Mouse (Mus musculus) hindbrain, embryonic 13.5 days (tissue): ENCODE data around the gene Dach1. TPM values are rescaled to one million over a fixed set of nuclear protein-coding genes. Genes with fewer than 3 reads are reported as not detected.
A peak's percentile ranks its signal among the peaks of the same experiment; 100 is the strongest.

Experiments used
- ATAC-seq: fragments of 200-750 bp; cut with Nextera tagmentation; 2 replicates; pipeline ENCODE4 v1.8.0; 2017; ENCODE audit warnings: moderate TSS enrichment; ENCODE audit not compliant: low FRiP score
- H3K27ac ChIP-seq: fragments of 300-500 bp; sonication (generic); 2 replicates; pipeline ENCODE4 v1.5.1; 2015; ENCODE audit warnings: inconsistent platforms, mild to moderate bottlenecking, moderate library complexity
- H3K27me3 ChIP-seq: fragments of 300-500 bp; sonication (generic); 2 replicates; pipeline ENCODE4 v1.6.1; 2015; ENCODE audit warnings: mild to moderate bottlenecking, inconsistent platforms
- H3K36me3 ChIP-seq: fragments of 300-500 bp; sonication (generic); 2 replicates; pipeline ENCODE4 v1.6.1; 2015; ENCODE audit warnings: mild to moderate bottlenecking, inconsistent platforms
- H3K4me1 ChIP-seq: fragments of 300-500 bp; sonication (generic); replicated peaks from 2 replicates; pipeline ENCODE4 v1.6.1; 2015; ENCODE audit warnings: inconsistent platforms
- H3K4me2 ChIP-seq: fragments of 300-500 bp; sonication (generic); 2 replicates; pipeline ENCODE4 v1.6.1; 2015; ENCODE audit warnings: inconsistent platforms, mild to moderate bottlenecking, moderate library complexity
- H3K4me3 ChIP-seq: fragments of 300-500 bp; sonication (generic); 2 replicates; pipeline ENCODE4 v1.5.1; 2015; ENCODE audit warnings: mild to moderate bottlenecking, inconsistent platforms
- H3K9ac ChIP-seq: fragments of 300-500 bp; sonication (generic); 2 replicates; pipeline ENCODE4 v1.6.1; 2015; ENCODE audit warnings: mild to moderate bottlenecking, inconsistent platforms
- H3K9me3 ChIP-seq: fragments of 300-500 bp; sonication (generic); 2 replicates; pipeline ENCODE4 v1.6.1; 2016; ENCODE audit warnings: inconsistent platforms
- WGBS: fragments of 180-500 bp; shearing (Covaris S2); methylation state at CpG from one replicate; pipeline ENCODE4 v1.1.7; 2015; 5-methylcytosine and 5-hydroxymethylcytosine counted together
- polyA plus RNA-seq: library from polyadenylated mRNA; unstranded; fragments of >200 nt; fragmentation: Nextera tagmentation; extraction: Ambion mirVana; gene quantifications from 2 replicates; pipeline ENCODE4 v1.2.1, GENCODE M21; 2015

The Dach1 gene
- polyA plus RNA-seq, 1 experiment from 2014 or later = 20.5 TPM

GRCm38 (mm10) chr14:98067273-98067905, 102.2 kb downstream of the Dach1 start:
- Histone ChIP-seq H3K4me3 (no peak overlapping the region), H3K9me3 (no peaks in the 10 kb centered on the region), H3K27me3 (no peaks in the 10 kb centered on the region), H3K36me3 (no peaks in the 10 kb centered on the region), H3K4me2 (no peak overlapping the region), H3K27ac (no peak overlapping the region), H3K9ac (no peak overlapping the region), H3K4me1 (peaks cover 25% of the 10 kb centered on the region)
- ATAC-seq = no peak
- 82% methylated on average over 4 of the region's 4 CpGs for WGBS

DNA sequence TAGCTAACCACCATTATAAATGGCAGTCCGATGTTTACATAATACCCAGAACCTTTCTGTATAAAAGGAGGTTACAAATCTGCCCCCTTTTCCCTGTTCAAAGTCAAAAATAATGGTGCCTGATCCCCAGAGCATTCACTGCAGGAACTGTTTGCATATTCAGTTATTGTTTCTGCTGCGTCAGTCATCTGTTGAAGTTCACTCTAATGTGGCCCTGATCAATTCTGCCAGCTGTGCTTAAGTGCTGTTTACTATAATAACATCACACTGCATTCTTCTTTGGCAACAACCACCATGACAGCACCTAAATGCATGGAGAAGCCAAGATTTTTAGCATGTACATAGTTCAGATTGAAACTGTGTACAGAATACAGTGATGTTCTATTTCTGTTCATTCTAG, 105.4 kb downstream of the Dach1 start:
- no peak overlapping the region for H3K9ac ChIP-seq
- no peak overlapping the region for H3K4me2 ChIP-seq
- no peaks in the 10 kb centered on the region for H3K36me3 ChIP-seq
- WGBS = 20% methylated on average over 2 of the region's 2 CpGs
- H3K27me3 ChIP-seq = no peaks in the 10 kb centered on the region
- no peak overlapping the region for H3K4me3 ChIP-seq
- H3K27ac ChIP-seq = no peak overlapping the region; the same call in 1 of the 2 replicates
- peaks cover 14% of the 10 kb centered on the region for H3K4me1 ChIP-seq
- no peak for ATAC-seq
- H3K9me3 ChIP-seq = no peaks in the 10 kb centered on the region

DNA sequence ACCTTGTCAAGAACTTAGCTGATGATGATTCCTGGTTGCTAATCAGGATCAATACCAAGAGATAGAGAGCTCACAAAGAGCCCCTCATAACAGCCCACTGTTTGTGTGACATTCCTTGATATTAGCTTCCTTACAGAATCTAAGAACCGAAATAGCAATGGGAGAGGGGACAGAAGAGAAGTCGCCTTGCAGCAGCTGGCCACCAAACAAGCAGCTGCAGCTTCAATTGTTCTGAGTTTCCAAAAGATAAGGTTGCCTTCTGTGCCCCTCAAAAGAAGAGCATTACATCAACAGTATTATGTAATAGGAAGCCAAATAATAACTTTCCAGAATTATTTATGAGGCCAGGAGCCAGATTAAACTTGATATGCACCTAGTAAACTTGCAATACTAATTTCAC, 120.2 kb downstream of the Dach1 start:
- no peak overlapping the region for H3K4me2 ChIP-seq
- 0 out of 2 replicates have a peak overlapping the region, but pooled peaks have one; percentile 48 for H3K27ac ChIP-seq
- no peaks in the 10 kb centered on the region for H3K36me3 ChIP-seq
- 9% methylated on average over 2 of the region's 2 CpGs for WGBS
- H3K9ac ChIP-seq = no peak overlapping the region
- no peak overlapping the region for H3K4me3 ChIP-seq
- H3K9me3 ChIP-seq = no peaks in the 10 kb centered on the region
- H3K4me1 ChIP-seq = peaks cover 9% of the 10 kb centered on the region
- no peaks in the 10 kb centered on the region for H3K27me3 ChIP-seq
- no peak for ATAC-seq

DNA sequence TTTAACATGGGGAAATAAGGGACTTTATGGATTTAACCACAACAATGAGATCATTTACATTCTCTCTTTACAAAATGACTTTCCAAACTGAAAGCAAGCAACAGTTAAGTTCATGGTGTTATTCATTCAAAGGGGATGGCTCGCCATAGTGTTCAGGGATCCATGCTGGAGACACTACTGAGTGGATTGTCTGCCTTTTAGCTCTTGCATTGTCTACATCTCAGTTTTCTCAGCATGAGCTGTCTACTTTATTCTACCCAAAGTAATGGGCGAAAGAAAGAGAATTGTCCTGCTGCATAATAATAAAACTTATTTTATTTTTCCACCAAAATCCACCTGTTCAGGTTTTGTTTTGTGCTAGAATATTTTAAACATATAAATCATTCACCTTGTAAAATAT, 121.2 kb downstream of the Dach1 start:
- WGBS = 21% methylated on average over 2 of the region's 2 CpGs
- H3K4me3 ChIP-seq = no peak overlapping the region
- no peak overlapping the region for H3K9ac ChIP-seq

DNA sequence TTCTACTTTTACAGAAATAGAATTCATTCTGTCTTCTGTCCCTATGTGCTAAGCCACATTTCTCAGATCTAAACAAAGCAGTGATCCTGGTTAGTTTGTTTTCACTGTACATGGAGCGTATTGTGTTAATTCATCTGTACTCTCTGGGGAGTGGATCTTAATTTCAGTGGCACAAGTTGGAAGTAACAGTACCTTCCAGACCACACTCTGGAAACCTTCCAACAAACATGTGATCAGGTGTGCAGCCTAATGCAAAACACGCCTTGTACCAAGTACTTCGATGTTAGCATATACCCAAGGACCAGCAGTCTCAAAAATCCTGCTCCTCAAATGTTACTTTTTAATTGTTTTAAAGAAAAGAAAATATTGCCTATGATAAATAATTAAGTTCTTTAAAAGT, 121.9 kb downstream of the Dach1 start:
- no peaks in the 10 kb centered on the region for H3K27me3 ChIP-seq
- H3K27ac ChIP-seq = peak overlapping the region; percentile 48; the same call in 1 of the 2 replicates
- H3K4me3 ChIP-seq = no peak overlapping the region
- no peaks in the 10 kb centered on the region for H3K9me3 ChIP-seq
- no peaks in the 10 kb centered on the region for H3K36me3 ChIP-seq
- peak; percentile 57; the same call in 1 of the 2 replicates for ATAC-seq
- 37% methylated on average over 3 of the region's 3 CpGs for WGBS
- H3K4me1 ChIP-seq = peaks cover 9% of the 10 kb centered on the region
- no peak overlapping the region for H3K9ac ChIP-seq
- no peak overlapping the region for H3K4me2 ChIP-seq

More for the DNA sequence above, 121.2 kb downstream of the Dach1 start:
- no peak overlapping the region for H3K4me2 ChIP-seq
- no peaks in the 10 kb centered on the region for H3K27me3 ChIP-seq
- no peaks in the 10 kb centered on the region for H3K36me3 ChIP-seq
- no peaks in the 10 kb centered on the region for H3K9me3 ChIP-seq
- peaks cover 9% of the 10 kb centered on the region for H3K4me1 ChIP-seq
- no peak overlapping the region for H3K27ac ChIP-seq
- ATAC-seq = no peak

DNA sequence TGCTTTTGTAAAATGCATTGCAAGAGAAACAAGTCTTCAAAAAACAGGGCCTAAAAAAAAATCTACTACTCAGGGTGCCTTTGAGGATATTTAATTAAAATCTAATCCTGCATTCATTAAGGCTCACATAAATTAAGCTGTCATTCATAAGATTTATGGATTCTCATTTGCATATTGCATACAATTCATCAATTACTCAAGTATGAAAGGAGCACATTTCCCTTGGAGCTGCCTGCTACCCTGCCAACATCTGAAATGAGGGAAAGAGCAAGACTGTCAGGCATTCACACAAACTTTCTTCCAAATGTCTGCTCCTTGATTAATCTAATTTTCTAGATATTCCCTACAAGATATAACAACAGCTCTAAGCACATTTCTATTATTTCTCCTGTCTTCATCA, 122.6 kb downstream of the Dach1 start:
- ATAC-seq = no peak
- Histone ChIP-seq H3K4me2 (no peak overlapping the region), H3K27me3 (no peaks in the 10 kb centered on the region), H3K36me3 (no peaks in the 10 kb centered on the region), H3K4me1 (peaks cover 9% of the 10 kb centered on the region), H3K9ac (no peak overlapping the region), H3K4me3 (no peak overlapping the region), H3K27ac (no peak overlapping the region), H3K9me3 (no peaks in the 10 kb centered on the region)

GRCm38 (mm10) chr14:98038524-98038923, 131.0 kb downstream of the Dach1 start:
- H3K4me3 ChIP-seq = no peak overlapping the region
- no peaks in the 10 kb centered on the region for H3K9me3 ChIP-seq
- no peaks in the 10 kb centered on the region for H3K36me3 ChIP-seq
- H3K4me1 ChIP-seq = no peaks in the 10 kb centered on the region
- no peak for ATAC-seq
- H3K27me3 ChIP-seq = no peaks in the 10 kb centered on the region
- H3K4me2 ChIP-seq = no peak overlapping the region
- H3K9ac ChIP-seq = no peak overlapping the region
- H3K27ac ChIP-seq = no peak overlapping the region
- 55% methylated on average over 1 of the region's 1 CpGs for WGBS

DNA sequence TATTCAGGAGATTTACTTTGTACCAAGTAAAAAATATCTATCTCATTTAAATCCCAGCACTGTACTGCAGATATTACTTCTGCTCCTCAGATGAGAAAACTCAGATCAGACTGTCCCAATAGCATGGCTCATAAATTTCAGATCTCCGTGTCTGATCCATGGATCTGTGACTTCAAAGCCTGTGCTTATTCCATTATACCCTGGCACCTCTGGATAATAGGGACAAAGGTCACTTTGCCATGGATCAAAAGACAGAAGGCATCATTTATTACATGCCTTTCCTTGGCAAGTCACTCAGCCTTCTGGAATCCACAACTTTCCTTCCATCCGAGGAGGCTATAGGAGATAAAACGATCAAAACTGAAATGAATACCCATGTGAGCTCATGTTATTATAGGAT, 132.4 kb downstream of the Dach1 start:
- 33% methylated on average over 3 of the region's 3 CpGs for WGBS
- H3K27ac ChIP-seq = no peak overlapping the region
- ATAC-seq = no peak
- H3K36me3 ChIP-seq = no peaks in the 10 kb centered on the region
- no peaks in the 10 kb centered on the region for H3K27me3 ChIP-seq
- no peak overlapping the region for H3K9ac ChIP-seq
- no peaks in the 10 kb centered on the region for H3K9me3 ChIP-seq
- no peak overlapping the region for H3K4me3 ChIP-seq
- H3K4me2 ChIP-seq = no peak overlapping the region
- no peaks in the 10 kb centered on the region for H3K4me1 ChIP-seq

DNA sequence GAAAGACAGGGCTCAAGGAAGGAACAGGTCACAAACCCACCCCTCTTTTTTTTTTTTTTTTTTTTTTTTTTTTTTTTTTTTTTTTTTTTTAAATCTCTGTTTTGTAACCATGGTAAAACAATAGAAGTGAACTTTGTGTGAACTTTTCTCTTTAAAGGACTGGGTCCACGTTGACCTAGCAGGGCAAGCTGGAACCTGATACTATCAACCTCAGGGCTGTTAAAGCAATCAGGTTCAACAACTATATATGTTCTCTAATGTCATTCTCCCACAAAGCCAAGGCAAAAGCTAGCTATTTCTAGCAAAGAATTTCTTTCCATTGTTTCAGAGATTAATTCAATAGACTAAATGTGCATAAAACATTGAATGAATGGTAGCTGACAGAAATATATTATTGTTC, 134.3 kb downstream of the Dach1 start:
- 0% methylated on average over 1 of the region's 1 CpGs for WGBS
- H3K27me3 ChIP-seq = no peaks in the 10 kb centered on the region
- H3K27ac ChIP-seq = no peak overlapping the region
- H3K4me2 ChIP-seq = no peak overlapping the region
- no peak for ATAC-seq
- no peaks in the 10 kb centered on the region for H3K4me1 ChIP-seq
- H3K4me3 ChIP-seq = no peak overlapping the region
- no peak overlapping the region for H3K9ac ChIP-seq
- no peaks in the 10 kb centered on the region for H3K36me3 ChIP-seq
- no peaks in the 10 kb centered on the region for H3K9me3 ChIP-seq

DNA sequence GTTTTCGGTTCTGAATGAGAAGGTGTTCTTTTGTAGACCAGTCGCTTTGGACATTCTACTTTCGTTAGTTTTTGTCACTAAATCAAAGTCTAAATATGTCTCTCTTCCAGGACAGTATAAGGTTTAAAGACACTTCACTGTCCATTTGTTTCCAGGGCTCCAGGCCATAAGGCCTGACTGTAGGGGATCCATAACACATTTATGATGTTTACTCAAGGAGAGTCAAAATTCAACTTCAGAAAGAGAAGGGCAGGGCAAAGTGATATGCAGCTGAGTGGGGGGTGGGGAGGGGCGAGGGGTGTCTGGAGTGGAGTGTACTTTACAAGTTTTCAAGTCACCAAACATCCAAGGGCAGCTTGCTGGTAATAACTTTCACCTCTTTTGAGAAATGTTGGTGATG, 146.0 kb downstream of the Dach1 start:
- Histone ChIP-seq H3K9me3 (no peaks in the 10 kb centered on the region), H3K9ac (no peak overlapping the region), H3K27ac (no peak overlapping the region), H3K27me3 (no peaks in the 10 kb centered on the region), H3K4me1 (peaks cover 6% of the 10 kb centered on the region), H3K36me3 (no peaks in the 10 kb centered on the region), H3K4me3 (no peak overlapping the region), H3K4me2 (no peak overlapping the region)
- 82% methylated on average over 4 of the region's 4 CpGs for whole genome bisulfite sequencing
- ATAC-seq = no peak

GRCm38 (mm10) chr14:98014053-98014452, 155.5 kb downstream of the Dach1 start:
- no peak overlapping the region for H3K4me2 ChIP-seq
- no peak overlapping the region for H3K4me3 ChIP-seq
- H3K9me3 ChIP-seq = no peaks in the 10 kb centered on the region
- ATAC-seq = no peak
- H3K36me3 ChIP-seq = no peaks in the 10 kb centered on the region
- no peak overlapping the region for H3K9ac ChIP-seq
- H3K4me1 ChIP-seq = peaks cover 10% of the 10 kb centered on the region
- 90% methylated on average over 1 of the region's 1 CpGs for WGBS
- H3K27ac ChIP-seq = no peak overlapping the region
- no peaks in the 10 kb centered on the region for H3K27me3 ChIP-seq

DNA sequence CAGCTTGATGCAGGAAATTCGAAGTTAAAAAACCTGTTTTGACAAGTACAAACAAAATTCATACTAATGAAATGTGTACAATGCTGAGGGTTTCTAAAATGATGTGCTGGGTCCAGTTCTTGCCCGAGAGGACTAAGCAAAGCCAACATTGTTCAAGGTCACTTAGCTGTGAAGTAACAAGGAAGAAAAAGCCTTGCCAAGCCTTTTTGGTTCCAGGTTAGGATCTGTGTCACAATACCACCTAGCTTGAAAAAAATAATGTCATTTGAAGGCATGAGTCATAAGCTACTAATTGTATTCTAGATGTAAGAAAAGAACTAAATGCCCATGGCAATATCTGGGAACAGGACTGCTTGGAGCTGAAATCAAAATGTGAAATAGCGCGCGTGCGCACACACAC, 161.1 kb downstream of the Dach1 start:
- Histone ChIP-seq H3K27ac (no peak overlapping the region), H3K36me3 (no peaks in the 10 kb centered on the region), H3K27me3 (no peaks in the 10 kb centered on the region), H3K4me1 (no peaks in the 10 kb centered on the region), H3K4me3 (no peak overlapping the region), H3K9me3 (no peaks in the 10 kb centered on the region), H3K4me2 (no peak overlapping the region), H3K9ac (no peak overlapping the region)
- WGBS = 89% methylated on average over 6 of the region's 6 CpGs
- no peak for ATAC-seq

GRCm38 (mm10) chr14:98002021-98002680, 167.4 kb downstream of the Dach1 start:
- no peaks in the 10 kb centered on the region for H3K36me3 ChIP-seq
- H3K27me3 ChIP-seq = no peaks in the 10 kb centered on the region
- no peak overlapping the region for H3K4me2 ChIP-seq
- no peaks in the 10 kb centered on the region for H3K4me1 ChIP-seq
- no peak overlapping the region for H3K27ac ChIP-seq
- H3K4me3 ChIP-seq = no peak overlapping the region
- no peak for ATAC-seq
- WGBS = 80% methylated on average over 1 of the region's 1 CpGs
- no peak overlapping the region for H3K9ac ChIP-seq
- no peaks in the 10 kb centered on the region for H3K9me3 ChIP-seq
